Mouse (Mus musculus) liver, adult 2 months (tissue): ENCODE measurements around the gene Gm42906. TPM values are rescaled to one million over a fixed set of nuclear protein-coding genes. Genes with fewer than 3 reads are reported as not detected.

Experiments
- DNase-seq: peaks from one replicate; pipeline ENCODE4 v3.0.0-alpha.2; 2011; ENCODE audit warnings: low read depth, low spot score; ENCODE audit errors: extremely low read depth
- H3K27ac ChIP-seq: fragments of 200-500 bp; replicated peaks from 2 replicates; pipeline ENCODE4 v1.5.1; 2012; ENCODE audit warnings: low read depth, mild to moderate bottlenecking, control low read depth, inconsistent platforms, low read length; ENCODE audit not compliant: insufficient read depth
- H3K27me3 ChIP-seq: fragments of 200-500 bp; 2 replicates; pipeline ENCODE4 v1.6.1; 2012; ENCODE audit warnings: mild to moderate bottlenecking, moderate library complexity, low read length, inconsistent platforms; ENCODE audit not compliant: control insufficient read depth, insufficient read depth
- H3K36me3 ChIP-seq: fragments of 200-500 bp; 2 replicates; pipeline ENCODE4 v1.6.1; 2012; ENCODE audit warnings: low read length, inconsistent platforms; ENCODE audit not compliant: control insufficient read depth, insufficient read depth
- H3K4me1 ChIP-seq: fragments of 200-500 bp; 2 replicates; pipeline ENCODE4 v1.6.1; 2011; ENCODE audit warnings: low read length; ENCODE audit not compliant: control insufficient read depth, insufficient read depth
- H3K4me3 ChIP-seq: fragments of 200-500 bp; 2 replicates; pipeline ENCODE4 v1.5.1; 2011; ENCODE audit warnings: low read depth, mild to moderate bottlenecking, control low read depth, low read length, moderate library complexity; ENCODE audit not compliant: insufficient read depth
- H3K79me2 ChIP-seq: fragments of 200-500 bp; 2 replicates; pipeline ENCODE4 v1.6.1; 2012; ENCODE audit warnings: inconsistent platforms, mild to moderate bottlenecking, low read length, moderate library complexity; ENCODE audit not compliant: control insufficient read depth, insufficient read depth
- H3K9ac ChIP-seq: fragments of 200-500 bp; 2 replicates; pipeline ENCODE4 v1.6.1; 2012; ENCODE audit warnings: low read depth, mild to moderate bottlenecking, control low read depth, inconsistent platforms, low read length
- CTCF ChIP-seq: fragments of 200-500 bp; IDR thresholded peaks from 2 replicates; pipeline ENCODE4 v1.5.1; 2011; ENCODE audit warnings: low read depth, low read length, control low read depth
- POLR2A ChIP-seq: fragments of 200-500 bp; IDR thresholded peaks from 2 replicates; pipeline ENCODE4 v1.6.1; 2011; ENCODE audit warnings: low read length, control low read depth; ENCODE audit not compliant: insufficient read depth; ENCODE audit errors: extremely low read depth
- WGBS: fragments of 180-500 bp; shearing (Covaris S2); methylation state at CpG from one replicate; pipeline ENCODE4 v1.1.7; 2018; 5-methylcytosine and 5-hydroxymethylcytosine counted together
- polyA plus RNA-seq: library from polyadenylated mRNA; depleted of rRNA; stranded (reverse); fragments of >200 nt; gene quantifications from 2 replicates; pipeline ENCODE4 v1.2.3, GENCODE M21; 2012
- total RNA-seq: library from RNA; depleted of rRNA; stranded (reverse); fragments of >200 nt; gene quantifications from 2 replicates; pipeline ENCODE4 v1.2.3, GENCODE M21; 2014

Gene Gm42906
- total and polyA plus RNA-seq, 2 experiments: not detected

DNA sequence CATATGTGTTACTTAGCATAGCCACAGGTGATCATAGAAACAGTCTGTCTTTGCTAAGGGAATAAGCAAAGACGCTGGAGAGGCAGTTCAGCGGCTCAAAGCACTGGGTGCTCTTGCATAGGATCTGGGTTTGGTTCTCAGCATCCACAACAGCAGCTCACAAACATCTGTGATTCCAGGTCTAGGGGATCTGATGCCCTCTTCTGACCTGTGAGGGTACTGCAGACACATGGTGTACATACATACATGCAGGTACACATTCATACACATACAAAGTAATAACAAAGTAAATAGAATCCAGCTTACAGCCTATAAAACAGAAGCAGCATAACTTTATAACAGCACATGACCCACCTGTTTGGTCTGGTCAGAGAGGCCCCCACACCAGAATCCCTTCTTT lies 366.0 kb downstream of the Gm42906 start:
- WGBS: 99% methylated on average over 2 of the region's 2 CpGs

DNA sequence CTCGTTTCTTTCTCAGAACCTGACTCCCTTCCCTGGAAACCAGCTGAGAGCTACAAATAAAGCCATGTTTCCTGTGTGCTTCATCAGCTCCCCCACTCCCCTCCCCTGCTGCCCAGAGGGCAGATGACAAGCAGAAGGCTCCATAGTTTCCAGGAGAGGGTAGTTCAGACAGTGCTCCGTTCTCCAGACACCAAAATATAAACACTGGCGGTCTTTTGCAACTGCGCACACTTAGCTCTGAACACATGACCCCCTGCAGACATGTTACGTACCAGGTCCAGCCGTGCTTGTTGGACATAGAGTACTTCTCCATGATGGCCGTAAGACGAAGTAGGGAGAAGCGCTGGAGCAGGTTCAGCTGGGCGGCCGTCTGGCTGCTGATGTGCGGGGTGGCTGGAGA lies 367.5 kb downstream of the Gm42906 start:
- 75% methylated on average over 12 of the region's 12 CpGs for WGBS
- Histone ChIP-seq H3K4me1 (peaks cover 13% of the 10 kb centered on the region; the same call in 1 of the 2 replicates), H3K4me3 (no peak overlapping the region), H3K9ac (peak overlapping the region; percentile 31), H3K79me2 (no peaks in the 10 kb centered on the region), H3K36me3 (peaks cover 41% of the 10 kb centered on the region), H3K27ac (peak overlapping the region; percentile 65), H3K27me3 (no peaks in the 10 kb centered on the region)
- TF ChIP-seq POLR2A (no peak), CTCF (peak; percentile 9; the same call in 1 of the 2 replicates)
- DNase-seq: no peak

More for the DNA sequence above, 366.0 kb downstream of the Gm42906 start:
- DNase-seq: no peak
- Histone ChIP-seq H3K4me1 (peaks cover 13% of the 10 kb centered on the region; the same call in 1 of the 2 replicates), H3K79me2 (no peaks in the 10 kb centered on the region), H3K36me3 (peaks cover 32% of the 10 kb centered on the region), H3K27ac (no peak overlapping the region), H3K4me3 (no peak overlapping the region), H3K9ac (no peak overlapping the region), H3K27me3 (no peaks in the 10 kb centered on the region)
- no peak for TF ChIP-seq POLR2A
- no peak for TF ChIP-seq CTCF

DNA sequence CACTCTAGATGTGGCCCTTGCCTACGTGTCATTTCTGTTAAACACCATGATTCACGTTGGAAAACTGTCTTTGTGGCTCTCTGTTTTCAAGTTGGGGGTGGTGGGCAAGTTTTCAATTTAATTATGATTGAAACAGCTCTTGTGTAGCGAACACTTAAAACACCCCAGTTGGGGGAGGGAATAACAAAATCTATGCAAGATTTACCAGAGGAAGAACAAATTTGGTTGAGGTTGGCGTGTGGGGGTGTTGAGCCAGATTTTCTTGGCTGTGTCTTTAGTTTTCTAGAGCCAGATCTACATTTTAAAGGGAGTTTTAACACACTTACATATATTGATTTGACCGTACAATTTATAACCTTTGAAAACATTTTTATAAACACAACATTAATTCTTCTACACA lies 368.2 kb downstream of the Gm42906 start:
- DNase-seq: no peak
- Histone ChIP-seq H3K9ac (no peak overlapping the region), H3K36me3 (peaks cover 45% of the 10 kb centered on the region), H3K27me3 (no peaks in the 10 kb centered on the region), H3K79me2 (no peaks in the 10 kb centered on the region), H3K4me3 (no peak overlapping the region), H3K27ac (no peak overlapping the region; the same call in 1 of the 2 replicates), H3K4me1 (peaks cover 13% of the 10 kb centered on the region; the same call in 1 of the 2 replicates)
- no peak for TF ChIP-seq CTCF
- TF ChIP-seq POLR2A: no peak
- 53% methylated on average over 5 of the region's 5 CpGs for WGBS

DNA sequence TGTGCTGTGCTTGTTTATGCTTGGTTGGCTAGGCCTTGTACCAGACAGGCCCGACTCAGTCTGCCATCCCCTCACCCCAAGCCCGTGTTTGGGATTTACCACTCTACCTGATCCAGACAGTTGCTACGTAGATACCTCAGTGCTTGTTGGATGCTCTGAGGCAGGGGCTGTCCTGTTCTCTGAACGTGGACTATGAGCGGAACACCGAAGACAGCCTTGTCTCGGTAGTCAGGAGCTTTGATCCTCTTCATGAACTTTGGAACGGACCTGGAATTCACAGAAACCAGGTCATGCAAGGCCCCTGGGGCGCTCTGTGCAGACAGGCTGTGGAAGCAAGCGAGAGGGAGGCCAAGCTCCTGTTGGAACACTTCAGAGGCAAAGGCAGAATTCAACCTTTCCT lies 368.6 kb downstream of the Gm42906 start:
- H3K79me2 ChIP-seq: no peaks in the 10 kb centered on the region
- peak overlapping the region; percentile 71 for H3K27ac ChIP-seq
- peaks cover 46% of the 10 kb centered on the region for H3K36me3 ChIP-seq
- H3K9ac ChIP-seq: no peak overlapping the region
- peaks cover 13% of the 10 kb centered on the region; the same call in 1 of the 2 replicates for H3K4me1 ChIP-seq
- 26% methylated on average over 10 of the region's 10 CpGs for WGBS
- no peak for TF ChIP-seq CTCF
- no peaks in the 10 kb centered on the region for H3K27me3 ChIP-seq
- peak; percentile 90 for DNase-seq
- H3K4me3 ChIP-seq: no peak overlapping the region

DNA sequence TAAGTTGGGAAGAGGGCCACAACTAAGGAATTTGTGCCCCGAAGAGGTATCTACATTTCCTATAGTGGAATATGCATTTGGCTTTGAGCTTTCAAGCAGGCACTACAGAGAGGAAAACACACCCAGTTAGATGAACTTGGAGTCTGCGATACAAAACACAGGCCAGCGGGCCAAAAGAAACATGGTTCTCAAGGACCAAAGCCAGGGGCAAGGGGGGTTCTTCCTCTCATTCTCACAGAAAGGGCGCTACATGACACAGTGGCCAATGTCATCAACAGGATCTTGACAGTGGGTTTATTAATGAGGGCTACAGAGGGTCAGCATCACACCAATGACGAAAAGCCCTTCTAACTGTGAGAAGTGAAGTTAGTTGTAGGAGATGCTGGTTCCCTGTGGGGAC lies 370.2 kb downstream of the Gm42906 start:
- no peak overlapping the region for H3K9ac ChIP-seq

DNA sequence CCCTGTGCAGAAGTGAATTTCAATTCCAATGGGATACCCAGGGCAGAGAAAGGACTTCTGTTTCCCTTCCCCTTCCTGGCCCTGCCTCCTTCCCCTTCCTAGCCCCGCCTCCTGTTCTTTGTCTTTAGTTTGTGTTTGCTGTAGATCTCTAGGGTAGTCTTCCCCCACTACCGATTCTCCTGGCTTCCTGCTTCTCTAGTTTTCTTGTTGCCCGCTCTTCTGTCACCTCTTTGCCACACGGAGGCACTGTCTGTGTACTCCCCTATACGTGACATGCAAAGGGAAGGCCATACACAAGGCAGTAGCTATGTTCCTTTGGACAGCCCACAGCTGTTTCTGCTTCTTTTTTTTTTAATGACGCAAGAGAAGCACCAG lies 371.1 kb downstream of the Gm42906 start:
- peaks cover 13% of the 10 kb centered on the region; the same call in 1 of the 2 replicates for H3K4me1 ChIP-seq
- H3K9ac ChIP-seq: no peak overlapping the region
- TF ChIP-seq CTCF (no peak), POLR2A (no peak)
- no peak overlapping the region for H3K4me3 ChIP-seq
- peaks cover 50% of the 10 kb centered on the region for H3K36me3 ChIP-seq
- no peaks in the 10 kb centered on the region for H3K79me2 ChIP-seq
- DNase-seq: no peak
- no peaks in the 10 kb centered on the region for H3K27me3 ChIP-seq
- 71% methylated on average over 6 of the region's 6 CpGs for WGBS
- H3K27ac ChIP-seq: no peak overlapping the region

More for the DNA sequence above, 370.2 kb downstream of the Gm42906 start:
- Histone ChIP-seq H3K4me3 (no peak overlapping the region), H3K36me3 (peaks cover 52% of the 10 kb centered on the region), H3K79me2 (no peaks in the 10 kb centered on the region), H3K27ac (no peak overlapping the region), H3K27me3 (no peaks in the 10 kb centered on the region), H3K4me1 (peaks cover 13% of the 10 kb centered on the region; the same call in 1 of the 2 replicates)
- no peak for DNase-seq
- TF ChIP-seq POLR2A (no peak), CTCF (no peak)
- WGBS: 96% methylated on average over 5 of the region's 5 CpGs
